Mouse (Mus musculus): Measurements from ENCODE around the gene Apoa5.
A peak's percentile ranks its signal among the peaks of the same experiment; 100 is the strongest.

- peak; percentile 87 for TF ChIP-seq CTCF (conservative IDR thresholded peaks at IDR 0.05; ENCODE audit: low read length)
- no peak for TF ChIP-seq POU5F1 (IDR thresholded peaks at IDR 0.05; ENCODE audit: borderline replicate concordance, low read length)
- no peak for TF ChIP-seq NANOG (IDR thresholded peaks at IDR 0.05; ENCODE audit: borderline replicate concordance, low read length)
These were observed 46.1 kb downstream of the Apoa5 start for GRCm38 (mm10) chr9:46314507-46314906.
